Mouse (Mus musculus) cerebellum, adult 9-11 months (tissue): ENCODE measurements around the gene BC049730.
"Not testable (repeated sequence)": the region's sequence is repeated elsewhere in the genome, so short reads cannot be mapped to it uniquely, and the experiment has no call there.

Experiments
- DNase-seq: peaks from one replicate; pipeline ENCODE4 v3.0.0; 2022

The BC049730 gene

GRCm38 (mm10) chr7:24708832-24709292 lies at the start of gene BC049730:
Gene BC049730 (plus strand): TSS chr7:24709242.
- DNase-seq: no peak

GRCm38 (mm10) chr7:24659737-24660357 lies 49.2 kb upstream of the BC049730 start:
- DNase-seq: no peak

- DNase-seq: no peak
These were observed 47.7 kb upstream of the BC049730 start for GRCm38 (mm10) chr7:24661118-24661904.

GRCm38 (mm10) chr7:24662575-24662974 lies 46.5 kb upstream of the BC049730 start:
- peak; percentile 26 for DNase-seq

- no peak for DNase-seq
These were observed 44.7 kb upstream of the BC049730 start for GRCm38 (mm10) chr7:24664301-24664700.

GRCm38 (mm10) chr7:24664959-24665358 lies 44.1 kb upstream of the BC049730 start:
- DNase-seq: no peak

- DNase-seq: no peak
These were observed 37.0 kb upstream of the BC049730 start for GRCm38 (mm10) chr7:24671944-24672439.

- no peak for DNase-seq
These were observed 32.5 kb upstream of the BC049730 start, which contains the start of gene Tex101 for GRCm38 (mm10) chr7:24676575-24676974. Gene Tex101 (minus strand): TSS chr7:24676675.

GRCm38 (mm10) chr7:24684121-24684520 lies 24.9 kb upstream of the BC049730 start:
- not testable (repeated sequence) for DNase-seq

GRCm38 (mm10) chr7:24687519-24687918 lies 21.5 kb upstream of the BC049730 start:
- DNase-seq: not testable (repeated sequence)

- not testable (repeated sequence) for DNase-seq
These were observed 16.3 kb upstream of the BC049730 start for GRCm38 (mm10) chr7:24692693-24693092.

- DNase-seq: not testable (repeated sequence)
These were observed 11.2 kb upstream of the BC049730 start for GRCm38 (mm10) chr7:24697891-24698290.

- DNase-seq: not testable (repeated sequence)
These were observed 6.2 kb upstream of the BC049730 start for GRCm38 (mm10) chr7:24702841-24703240.

- DNase-seq: no peak
These were observed 6.0 kb downstream of the BC049730 start for GRCm38 (mm10) chr7:24715039-24715438.

GRCm38 (mm10) chr7:24726808-24727207 lies 17.8 kb downstream of the BC049730 start, which contains the start of gene Gm4763:
Gene Gm4763 (minus strand): TSS chr7:24726908.
- not testable (repeated sequence) for DNase-seq

- DNase-seq: no peak
These were observed 27.1 kb downstream of the BC049730 start for GRCm38 (mm10) chr7:24735970-24736670.

GRCm38 (mm10) chr7:24750695-24751094 lies 41.7 kb downstream of the BC049730 start:
- no peak for DNase-seq

GRCm38 (mm10) chr7:24751610-24752009 lies 42.6 kb downstream of the BC049730 start:
- DNase-seq: no peak

GRCm38 (mm10) chr7:24753476-24753875 lies 44.4 kb downstream of the BC049730 start:
- DNase-seq: no peak

GRCm38 (mm10) chr7:24758520-24758919 lies 49.5 kb downstream of the BC049730 start:
- DNase-seq: no peak

GRCm38 (mm10) chr7:24760211-24760610 lies 51.2 kb downstream of the BC049730 start, which contains the start of gene Cd177:
Gene Cd177 (minus strand): TSS chr7:24760311.
- DNase-seq: no peak

GRCm38 (mm10) chr7:24761161-24761560 lies 52.1 kb downstream of the BC049730 start:
- no peak for DNase-seq

GRCm38 (mm10) chr7:24762574-24762973 lies 53.5 kb downstream of the BC049730 start:
- DNase-seq: no peak
